Mouse (Mus musculus) kidney, adult 2 months (tissue): ENCODE measurements around the gene Zbed3.

Source experiments
- CTCF ChIP-seq: fragments of 200-500 bp; conservative IDR thresholded peaks from 2 replicates; pipeline ENCODE4 v1.5.1; 2011; ENCODE audit warnings: low read depth, mild to moderate bottlenecking, control low read depth, low read length, moderate library complexity, mixed read lengths; ENCODE audit not compliant: insufficient read depth, insufficient read length
- POLR2A ChIP-seq: fragments of 200-500 bp; IDR thresholded peaks from one replicate; pipeline ENCODE4 v1.6.1; 2011; ENCODE audit warnings: low read depth, low read length, control low read depth

DNA sequence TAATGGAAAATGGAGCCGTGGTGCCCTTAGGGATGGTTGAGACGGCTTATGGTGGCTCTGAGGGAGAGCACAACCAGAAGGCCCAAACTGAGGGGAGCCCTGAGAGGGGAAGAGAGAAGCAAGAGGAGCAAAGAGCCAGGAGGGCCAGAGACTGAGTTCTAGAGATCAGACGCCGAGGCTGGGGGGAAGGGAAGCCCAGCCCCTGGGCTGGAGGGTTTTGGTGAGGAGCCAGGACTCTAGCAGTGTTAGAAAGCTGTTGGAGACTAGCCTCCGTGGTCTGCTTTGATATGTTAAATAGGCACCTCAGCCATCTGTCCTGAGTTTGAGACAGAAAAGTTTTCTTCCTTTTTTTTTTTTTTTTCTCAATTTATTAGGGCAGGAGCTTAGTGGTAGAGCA is 3.9 kb downstream of the Zbed3 start:
- TF ChIP-seq POLR2A (no peak), CTCF (no peak)
